Mouse (Mus musculus): ENCODE measurements around the gene Zkscan3.
"Not testable (repeated sequence)": the region's sequence is repeated elsewhere in the genome, so short reads cannot be mapped to it uniquely, and the experiment has no call there.

Zkscan3 gene

DNA sequence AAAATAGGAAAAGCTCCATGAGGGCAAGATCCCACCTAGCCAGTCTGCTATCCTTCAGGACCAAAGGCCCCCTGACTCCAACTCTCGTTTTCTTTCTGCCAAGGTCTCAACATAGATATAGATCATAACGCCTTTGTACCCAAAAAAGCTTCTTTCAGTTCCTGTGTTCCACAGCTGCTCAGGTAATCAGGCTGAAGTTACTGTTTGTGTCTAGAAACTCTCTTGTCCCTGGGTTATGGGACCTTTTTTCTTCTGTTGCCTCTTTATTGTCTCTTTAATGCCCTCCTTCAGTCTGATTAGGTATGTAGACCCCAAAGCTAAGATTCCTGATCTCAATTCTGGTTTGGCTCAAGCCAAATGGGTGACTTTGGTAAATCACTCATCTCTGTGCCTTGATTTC, 5.1 kb downstream of the Zkscan3 start:
- no peak for DNase-seq (ENCODE audit: low read depth, low spot score)

DNA sequence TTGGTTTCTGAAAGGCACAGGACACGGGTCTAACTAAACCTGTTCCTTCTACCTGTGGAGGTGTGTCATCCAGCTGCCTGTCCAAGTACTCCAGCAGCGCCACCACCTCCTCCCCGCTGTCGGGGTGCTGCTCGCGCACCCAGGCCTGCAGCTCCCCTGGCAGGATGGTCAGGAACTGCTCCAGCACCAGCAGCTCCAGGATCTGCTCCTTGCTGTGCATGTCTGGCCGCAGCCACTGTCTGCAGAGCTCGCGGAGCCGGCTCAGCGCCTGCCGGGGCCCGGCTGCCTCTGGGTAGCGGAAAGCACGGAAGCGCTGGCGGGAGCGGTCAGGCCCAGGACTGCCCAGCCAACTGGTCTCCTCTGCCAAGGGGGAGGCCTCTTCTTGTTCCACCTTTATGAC, 6.5 kb downstream of the Zkscan3 start:
- DNase-seq (ENCODE audit: low read depth, low spot score): not testable (repeated sequence)

DNA sequence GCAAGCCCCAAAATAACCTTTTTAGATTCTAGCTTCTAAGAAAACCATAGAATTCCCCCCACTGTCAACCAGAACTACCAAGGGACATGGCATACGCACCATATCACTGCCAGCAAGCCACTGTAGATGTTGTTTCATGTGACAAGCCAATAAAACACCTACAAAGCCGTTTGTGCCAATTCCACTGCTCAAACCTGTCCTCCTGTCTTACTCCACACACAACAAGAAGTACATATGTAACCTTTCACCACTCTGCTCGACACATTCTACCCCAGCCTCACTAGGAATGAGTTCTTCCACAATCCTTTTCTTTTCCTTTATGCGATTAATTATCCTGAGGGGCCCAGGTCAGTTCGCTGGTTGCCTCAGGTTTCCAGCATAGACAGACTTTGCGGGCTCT, 6.9 kb downstream of the Zkscan3 start:
- DNase-seq (ENCODE audit: low read depth, low spot score): no peak

DNA sequence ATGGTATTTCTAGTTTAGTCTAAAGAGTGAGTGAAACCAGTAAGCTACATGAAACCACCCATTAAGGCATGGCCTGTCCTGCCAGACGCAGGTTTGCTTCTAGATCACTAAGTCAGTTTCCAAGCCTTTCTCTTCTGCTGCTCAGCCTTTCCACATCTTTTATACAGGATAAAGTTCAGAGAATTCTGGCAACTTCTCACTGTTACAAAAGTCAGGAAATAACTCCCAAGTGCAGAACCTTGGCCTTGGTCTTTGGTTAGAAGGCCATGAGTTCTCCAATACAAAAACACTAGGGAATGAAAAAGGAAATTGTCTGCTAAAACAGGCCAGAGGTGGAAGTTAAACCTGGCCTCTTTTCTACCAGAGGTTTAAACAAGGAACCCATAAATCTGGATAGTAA, 7.3 kb downstream of the Zkscan3 start:
- no peak for DNase-seq (ENCODE audit: low read depth, low spot score)

DNA sequence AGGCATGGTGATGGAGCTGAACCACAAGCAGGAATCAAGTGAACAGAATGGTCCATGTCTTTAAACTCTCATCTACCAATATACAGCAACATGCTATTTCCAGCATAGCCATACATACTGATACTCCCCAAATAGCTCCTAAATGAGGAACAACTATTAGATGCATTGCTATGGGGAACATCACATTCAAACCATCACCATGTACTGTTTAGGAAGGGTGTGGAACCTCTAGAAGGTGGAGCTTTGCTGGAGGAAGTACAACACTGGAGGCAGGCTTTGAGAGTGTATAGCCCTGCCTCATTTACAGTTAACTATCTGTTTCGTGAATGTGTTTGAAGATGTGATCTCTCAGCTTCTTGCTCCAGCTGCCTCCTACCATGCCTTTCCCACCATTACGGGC, 24.8 kb downstream of the Zkscan3 start:
- no peak for DNase-seq (ENCODE audit: low read depth, low spot score)

DNA sequence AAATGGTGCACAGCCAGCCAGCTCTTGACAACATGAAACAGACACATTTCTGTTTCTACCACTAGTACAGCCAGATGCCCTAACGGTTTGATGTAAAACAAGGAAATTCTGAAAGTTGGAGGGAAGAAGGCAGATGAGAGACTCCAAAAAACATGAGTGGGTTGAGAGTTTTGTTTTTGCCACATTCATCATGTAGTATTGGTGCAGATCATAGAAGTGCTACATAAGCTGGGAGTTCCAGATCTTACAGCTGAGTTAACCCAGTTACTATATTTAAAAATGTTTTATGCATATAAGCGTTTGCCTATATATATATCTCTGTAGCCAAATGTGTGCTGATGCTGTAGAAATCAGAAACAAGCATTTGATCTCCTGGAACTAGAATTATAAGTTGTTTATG, 29.9 kb downstream of the Zkscan3 start:
- DNase-seq (ENCODE audit: low read depth, low spot score): no peak

DNA sequence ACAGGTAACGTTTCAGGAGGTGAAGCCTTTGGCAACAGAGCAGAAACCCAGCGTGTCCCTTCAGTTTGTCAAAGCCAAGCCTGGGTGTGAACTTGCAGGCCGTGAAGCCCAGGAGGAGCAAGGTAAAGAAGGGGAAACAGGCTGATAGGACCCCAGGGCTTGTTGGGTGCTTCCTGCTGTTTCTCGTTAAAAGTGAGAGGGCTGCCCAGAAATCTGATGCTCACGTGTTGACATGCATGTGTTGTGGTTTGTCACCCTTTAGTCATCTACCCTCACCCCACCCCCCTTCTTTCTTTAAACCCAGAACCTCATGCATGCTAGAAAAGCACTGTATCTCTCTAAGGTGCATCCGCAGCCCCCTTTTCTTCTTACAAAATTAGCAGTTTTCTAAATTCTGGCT, 35.9 kb downstream of the Zkscan3 start:
- DNase-seq (ENCODE audit: low read depth, low spot score): peak; percentile 12

DNA sequence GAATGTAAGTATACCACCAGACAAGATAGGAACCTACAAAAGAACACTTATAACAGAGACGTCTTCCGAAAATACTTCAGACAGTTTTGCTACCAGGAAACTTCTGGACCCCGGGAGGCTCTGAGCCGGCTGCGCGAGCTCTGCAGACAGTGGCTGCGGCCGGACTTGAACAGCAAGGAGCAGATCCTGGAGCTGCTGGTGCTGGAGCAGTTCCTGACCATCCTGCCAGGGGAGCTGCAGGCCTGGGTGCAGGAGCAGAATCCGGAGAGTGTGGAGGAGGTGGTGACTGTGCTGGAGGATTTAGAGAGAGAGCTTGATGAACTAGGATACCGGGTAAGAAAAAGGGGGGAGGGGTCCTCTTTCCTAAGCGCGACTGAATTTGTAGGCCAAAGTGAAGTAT, 38.8 kb downstream of the Zkscan3 start:
- DNase-seq (ENCODE audit: low read depth, low spot score): peak; percentile 16

DNA sequence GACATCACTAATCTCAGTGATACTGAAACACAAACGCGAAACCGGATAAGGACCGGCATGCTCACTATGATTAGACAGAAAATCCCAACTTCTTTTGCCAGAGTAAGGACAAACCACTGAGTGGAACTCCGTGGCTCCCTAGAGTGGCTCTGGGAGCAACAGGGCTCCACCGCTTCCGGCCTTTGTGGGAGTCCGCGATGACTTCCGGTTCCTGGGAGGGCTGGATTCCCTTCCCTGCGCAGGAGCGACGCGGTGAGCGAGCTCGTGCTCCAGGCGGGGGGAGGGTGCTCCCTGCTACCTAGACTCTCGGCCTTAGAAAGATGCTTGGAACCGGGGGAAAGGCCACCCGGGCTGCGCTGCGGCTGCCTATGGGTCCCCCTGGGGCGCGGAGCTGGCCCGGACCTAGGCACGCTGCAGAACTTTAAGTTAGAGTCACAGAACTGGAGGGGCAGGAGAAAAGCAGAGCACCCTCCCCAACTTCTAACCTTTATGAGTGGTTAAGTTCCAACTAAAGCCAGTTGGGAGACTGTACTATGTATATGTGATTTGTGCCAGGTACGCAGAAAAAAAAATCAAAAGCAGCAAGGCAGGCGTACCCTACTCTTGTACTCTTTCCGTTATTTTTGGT, 39.8 kb downstream of the Zkscan3 start, which contains the start of gene Zscan12:
TSS of gene Zscan12 (plus strand) at position 200 of the 628 bp plus-strand sequence.
- peak; percentile 96 for DNase-seq (ENCODE audit: low read depth, low spot score)

DNA sequence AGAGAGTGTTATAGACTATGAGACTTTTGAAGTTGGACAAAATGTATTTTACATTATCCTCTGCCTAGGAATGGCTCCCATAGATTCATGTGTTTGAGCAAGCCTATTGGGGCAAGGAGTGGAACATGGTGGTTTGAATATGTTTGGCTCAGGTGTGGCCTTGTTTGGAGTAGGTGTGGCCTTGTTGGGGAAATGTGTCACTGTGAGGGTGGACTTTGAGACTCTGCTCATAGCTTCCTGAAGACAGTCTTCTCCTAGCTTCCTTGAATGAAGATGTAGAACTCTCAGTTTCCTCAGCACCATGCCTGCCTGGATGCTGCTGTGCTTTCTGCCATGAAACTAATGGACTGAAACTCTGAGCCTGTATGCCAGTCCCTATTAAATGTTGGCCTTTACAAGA, 52.0 kb downstream of the Zkscan3 start:
- no peak for DNase-seq (ENCODE audit: low read depth, low spot score)

DNA sequence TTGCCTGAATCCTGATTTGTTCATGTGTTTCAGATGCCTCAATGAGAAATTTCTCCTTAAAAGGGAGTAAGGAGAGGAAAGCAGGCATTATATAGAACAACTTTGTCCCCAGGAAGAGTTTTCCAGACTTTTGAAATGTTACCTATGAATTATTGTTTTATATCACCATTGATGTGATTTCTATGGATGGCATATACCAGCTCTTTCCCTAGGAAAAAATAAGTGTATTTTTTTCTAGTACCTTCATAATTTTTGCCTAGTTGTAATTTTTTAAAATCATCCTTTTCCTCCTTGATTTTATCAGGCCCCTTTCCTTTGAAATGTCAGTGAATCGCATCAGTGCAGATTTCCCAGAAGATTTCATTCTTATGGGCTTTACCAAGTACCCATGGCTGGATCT, 55.9 kb downstream of the Zkscan3 start, which contains the start of gene Olfr1367:
TSS of gene Olfr1367 (plus strand) at position 301 of the 400 bp plus-strand sequence.
- no peak for DNase-seq (ENCODE audit: low read depth, low spot score)

Data from 3T3-L1 (cell line).